Mouse (Mus musculus) midbrain, embryonic 12.5 days (tissue): ENCODE measurements at regions not wholly inside any gene's neighbourhood (a gene's known extent, or its start where the extent isn't known, plus 50 kb on each side); places are given as distances from the start of the nearest gene placed in this dataset.
A peak's percentile ranks its signal among the peaks of the same experiment; 100 is the strongest.

Source experiments
- ATAC-seq: fragments of 200-750 bp; cut with Nextera tagmentation; 2 replicates; pipeline ENCODE4 v1.8.0; 2017; ENCODE audit warnings: low read depth, moderate TSS enrichment, moderate library complexity; ENCODE audit not compliant: low FRiP score
- H3K27ac ChIP-seq: fragments of 300-500 bp; sonication (generic); replicated peaks from 2 replicates; pipeline ENCODE4 v1.5.1; 2016; ENCODE audit warnings: mild to moderate bottlenecking
- H3K27me3 ChIP-seq: fragments of 300-500 bp; sonication (generic); 2 replicates; pipeline ENCODE4 v1.6.1; 2016; ENCODE audit warnings: mild to moderate bottlenecking
- H3K36me3 ChIP-seq: fragments of 300-500 bp; sonication (generic); 2 replicates; pipeline ENCODE4 v1.6.1; 2016
- H3K4me1 ChIP-seq: fragments of 300-500 bp; sonication (generic); 2 replicates; pipeline ENCODE4 v1.6.1; 2016
- H3K4me2 ChIP-seq: fragments of 300-500 bp; sonication (generic); replicated peaks from 2 replicates; pipeline ENCODE4 v1.6.1; 2016; ENCODE audit warnings: mild to moderate bottlenecking, moderate library complexity
- H3K4me3 ChIP-seq: fragments of 300-500 bp; sonication (generic); 2 replicates; pipeline ENCODE4 v1.5.1; 2016; ENCODE audit warnings: mild to moderate bottlenecking
- H3K9ac ChIP-seq: fragments of 300-500 bp; sonication (generic); replicated peaks from 2 replicates; pipeline ENCODE4 v1.6.1; 2016; ENCODE audit warnings: mild to moderate bottlenecking, moderate library complexity
- H3K9me3 ChIP-seq: fragments of 300-500 bp; sonication (generic); 2 replicates; pipeline ENCODE4 v1.6.1; 2016; ENCODE audit warnings: mild to moderate bottlenecking
- WGBS: fragments of 180-500 bp; shearing (Covaris S2); methylation state at CpG from one replicate; pipeline ENCODE4 v1.1.7; 2016; 5-methylcytosine and 5-hydroxymethylcytosine counted together

GRCm38 (mm10) chr14:66478562-66478961, 469.6 kb upstream of the Gulo start:
- WGBS, result 38% methylated on average over 6 of the region's 6 CpGs
- Histone ChIP-seq H3K27ac (peak overlapping the region; percentile 58), H3K36me3 (no peaks in the 10 kb centered on the region), H3K4me2 (no peak overlapping the region), H3K4me1 (peaks cover 8% of the 10 kb centered on the region), H3K4me3 (no peak overlapping the region), H3K9me3 (peaks cover 12% of the 10 kb centered on the region), H3K9ac (no peak overlapping the region), H3K27me3 (no peaks in the 10 kb centered on the region)
- ATAC-seq, result no peak

DNA sequence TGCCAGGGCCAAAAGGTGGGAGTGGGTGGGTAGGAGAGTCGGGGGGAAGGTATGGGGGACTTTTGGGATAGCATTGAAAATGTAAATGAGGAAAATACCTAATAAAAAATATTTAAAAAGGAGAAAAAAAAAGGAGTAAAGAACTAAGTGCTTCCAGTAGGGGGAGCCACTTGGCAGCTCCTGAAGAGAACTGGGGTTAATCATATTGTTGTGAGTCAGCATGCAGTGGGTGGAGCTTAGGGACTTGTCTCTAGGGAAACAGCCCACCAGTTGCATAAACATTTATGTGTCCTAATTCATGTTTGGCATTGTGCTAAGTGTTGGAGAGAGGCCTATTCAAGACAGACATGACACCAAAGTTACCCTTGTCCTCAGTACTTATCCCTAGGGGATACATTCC, 466.0 kb upstream of the Gulo start:
- 68% methylated on average over 1 of the region's 1 CpGs for WGBS
- Histone ChIP-seq H3K27me3 (no peaks in the 10 kb centered on the region), H3K9ac (no peak overlapping the region), H3K4me1 (peaks cover 19% of the 10 kb centered on the region), H3K36me3 (no peaks in the 10 kb centered on the region), H3K4me3 (no peak overlapping the region), H3K9me3 (0 out of 2 replicates have a peak, but pooled peaks cover under 1% of the 10 kb centered on the region), H3K27ac (no peak overlapping the region), H3K4me2 (no peak overlapping the region)
- no peak for ATAC-seq

- H3K36me3 ChIP-seq, result no peaks in the 10 kb centered on the region
- no peak overlapping the region for H3K4me2 ChIP-seq
- peak overlapping the region; percentile 49; the same call in 1 of the 2 replicates for H3K27ac ChIP-seq
- WGBS, result 18% methylated on average over 1 of the region's 1 CpGs
- ATAC-seq, result no peak
- no peaks in the 10 kb centered on the region for H3K27me3 ChIP-seq
- H3K4me3 ChIP-seq, result no peak overlapping the region
- peaks cover 11% of the 10 kb centered on the region; the same call in 1 of the 2 replicates for H3K4me1 ChIP-seq
- H3K9me3 ChIP-seq, result 0 out of 2 replicates have a peak, but pooled peaks cover 5% of the 10 kb centered on the region
- no peak overlapping the region for H3K9ac ChIP-seq
These were observed 464.2 kb upstream of the Gulo start for GRCm38 (mm10) chr14:66473251-66473550.

- 44% methylated on average over 5 of the region's 5 CpGs for WGBS
- no peaks in the 10 kb centered on the region for H3K27me3 ChIP-seq
- no peak overlapping the region for H3K9ac ChIP-seq
- peak; percentile 74 for ATAC-seq
- H3K27ac ChIP-seq, result peak overlapping the region; percentile 49; the same call in 1 of the 2 replicates
- H3K4me3 ChIP-seq, result no peak overlapping the region
- no peaks in the 10 kb centered on the region for H3K36me3 ChIP-seq
- 0 out of 2 replicates have a peak, but pooled peaks cover 5% of the 10 kb centered on the region for H3K9me3 ChIP-seq
- H3K4me2 ChIP-seq, result no peak overlapping the region
- peaks cover 11% of the 10 kb centered on the region; the same call in 1 of the 2 replicates for H3K4me1 ChIP-seq
These were observed 463.7 kb upstream of the Gulo start for GRCm38 (mm10) chr14:66472537-66473250.

DNA sequence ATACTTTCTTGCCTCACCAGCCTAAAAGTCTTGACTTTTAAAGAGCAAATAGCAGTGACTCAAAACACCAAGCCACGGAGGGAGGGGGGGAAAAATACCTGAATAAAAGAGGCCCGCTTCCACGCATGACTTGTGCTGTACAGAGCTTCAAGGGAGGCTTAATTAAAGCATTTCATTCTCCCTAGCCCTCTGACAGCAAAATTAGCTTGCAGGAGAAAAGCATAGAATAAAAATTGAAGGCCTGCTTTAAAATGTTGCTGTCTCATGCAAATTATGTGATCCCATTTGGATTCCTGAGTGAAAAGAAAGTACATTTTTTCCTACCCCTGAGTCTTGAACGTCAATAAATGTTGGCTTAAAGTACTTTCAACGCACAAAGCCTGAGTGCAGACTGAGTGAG, 453.1 kb upstream of the Gulo start:
- 71% methylated on average over 5 of the region's 5 CpGs for WGBS

GRCm38 (mm10) chr14:66460795-66461194, 451.8 kb upstream of the Gulo start:
- Histone ChIP-seq H3K4me1 (peaks cover 12% of the 10 kb centered on the region; the same call in 1 of the 2 replicates), H3K9ac (no peak overlapping the region), H3K27me3 (no peaks in the 10 kb centered on the region), H3K27ac (peak overlapping the region; percentile 31), H3K4me2 (no peak overlapping the region), H3K36me3 (no peaks in the 10 kb centered on the region), H3K9me3 (peaks cover 6% of the 10 kb centered on the region; the same call in 1 of the 2 replicates), H3K4me3 (no peak overlapping the region)
- peak; percentile 60; the same call in 1 of the 2 replicates for ATAC-seq
- 27% methylated on average over 3 of the region's 3 CpGs for WGBS

More for the DNA sequence above, 453.1 kb upstream of the Gulo start:
- H3K4me2 ChIP-seq, result no peak overlapping the region
- no peak overlapping the region for H3K4me3 ChIP-seq
- H3K27me3 ChIP-seq, result no peaks in the 10 kb centered on the region
- ATAC-seq, result no peak
- H3K4me1 ChIP-seq, result peaks cover 12% of the 10 kb centered on the region; the same call in 1 of the 2 replicates
- H3K9ac ChIP-seq, result no peak overlapping the region
- peaks cover 6% of the 10 kb centered on the region; the same call in 1 of the 2 replicates for H3K9me3 ChIP-seq
- no peaks in the 10 kb centered on the region for H3K36me3 ChIP-seq
- no peak overlapping the region for H3K27ac ChIP-seq

DNA sequence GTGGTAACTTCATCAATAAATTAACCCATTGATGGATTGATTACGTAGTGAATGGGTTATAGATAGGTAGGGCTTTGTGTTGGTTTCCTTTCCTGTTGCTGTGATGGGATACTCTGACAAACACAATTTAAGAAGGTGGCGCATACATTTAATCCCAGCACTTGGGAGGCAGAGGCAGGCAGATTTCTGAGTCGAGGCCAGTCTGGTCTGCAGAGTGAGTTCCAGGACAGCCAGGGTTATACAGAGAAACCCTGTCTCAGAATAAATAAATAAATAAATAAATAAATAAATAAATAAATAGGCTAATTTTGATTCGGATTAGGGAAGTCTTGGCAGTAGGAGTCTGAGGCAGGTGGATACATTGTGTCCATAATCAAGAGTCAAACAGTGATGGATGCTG, 449.7 kb upstream of the Gulo start:
- Histone ChIP-seq H3K4me3 (no peak overlapping the region), H3K4me2 (no peak overlapping the region), H3K36me3 (no peaks in the 10 kb centered on the region), H3K4me1 (peaks cover 12% of the 10 kb centered on the region; the same call in 1 of the 2 replicates), H3K9ac (no peak overlapping the region), H3K27me3 (no peaks in the 10 kb centered on the region), H3K9me3 (peaks cover 6% of the 10 kb centered on the region; the same call in 1 of the 2 replicates), H3K27ac (no peak overlapping the region)
- WGBS, result 88% methylated on average over 4 of the region's 4 CpGs
- ATAC-seq, result no peak

DNA sequence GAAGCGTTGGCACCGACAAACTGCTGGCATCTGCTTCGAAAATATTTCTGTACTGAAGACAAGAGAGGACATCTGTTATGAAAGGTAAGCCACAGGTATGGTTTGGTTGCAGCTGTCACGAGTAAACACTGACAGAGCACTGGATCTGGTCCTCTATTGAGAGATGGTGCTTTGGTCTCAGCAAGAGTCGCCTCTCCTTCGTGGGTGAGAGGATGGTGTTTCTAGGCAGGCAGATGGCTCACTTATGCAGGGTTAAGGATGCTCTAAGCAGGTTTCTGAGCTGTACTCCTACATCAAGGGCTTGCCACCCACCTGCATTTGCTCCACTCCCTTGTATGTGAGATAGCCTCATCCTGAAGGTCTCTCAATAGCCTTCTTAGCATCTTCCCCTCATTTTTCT, 448.3 kb upstream of the Gulo start:
- no peak overlapping the region for H3K4me2 ChIP-seq
- no peaks in the 10 kb centered on the region for H3K27me3 ChIP-seq
- no peak overlapping the region for H3K9ac ChIP-seq
- H3K4me3 ChIP-seq, result no peak overlapping the region
- ATAC-seq, result no peak
- H3K4me1 ChIP-seq, result peaks cover 12% of the 10 kb centered on the region; the same call in 1 of the 2 replicates
- H3K9me3 ChIP-seq, result peaks cover 6% of the 10 kb centered on the region; the same call in 1 of the 2 replicates
- 0 out of 2 replicates have a peak, but pooled peaks cover 2% of the 10 kb centered on the region for H3K36me3 ChIP-seq
- WGBS, result 88% methylated on average over 6 of the region's 6 CpGs
- H3K27ac ChIP-seq, result no peak overlapping the region

DNA sequence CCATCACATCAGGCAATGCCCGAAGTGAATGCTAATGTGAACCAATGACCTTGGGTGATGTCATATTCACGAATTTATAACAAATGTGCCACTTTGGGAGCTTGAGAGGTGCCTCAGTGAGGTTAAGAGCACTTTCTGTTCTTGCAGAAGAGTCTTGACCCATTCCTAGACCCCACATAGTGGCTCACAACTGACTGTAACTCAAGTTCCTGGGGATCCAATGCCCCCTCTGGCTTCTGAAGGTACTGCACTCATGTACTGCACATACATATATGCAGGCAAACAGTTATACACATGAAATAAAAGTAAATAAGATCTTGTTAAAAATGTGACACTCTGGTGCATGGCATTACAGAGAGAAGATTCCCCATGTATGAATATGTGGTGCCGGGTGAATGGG, 443.8 kb upstream of the Gulo start:
- WGBS, result 89% methylated on average over 3 of the region's 3 CpGs
- ATAC-seq, result no peak
- H3K27me3 ChIP-seq, result no peaks in the 10 kb centered on the region
- H3K9me3 ChIP-seq, result no peaks in the 10 kb centered on the region
- H3K9ac ChIP-seq, result no peak overlapping the region
- H3K4me1 ChIP-seq, result no peaks in the 10 kb centered on the region
- no peak overlapping the region for H3K4me2 ChIP-seq
- no peak overlapping the region for H3K27ac ChIP-seq
- 0 out of 2 replicates have a peak, but pooled peaks cover 2% of the 10 kb centered on the region for H3K36me3 ChIP-seq
- no peak overlapping the region for H3K4me3 ChIP-seq

DNA sequence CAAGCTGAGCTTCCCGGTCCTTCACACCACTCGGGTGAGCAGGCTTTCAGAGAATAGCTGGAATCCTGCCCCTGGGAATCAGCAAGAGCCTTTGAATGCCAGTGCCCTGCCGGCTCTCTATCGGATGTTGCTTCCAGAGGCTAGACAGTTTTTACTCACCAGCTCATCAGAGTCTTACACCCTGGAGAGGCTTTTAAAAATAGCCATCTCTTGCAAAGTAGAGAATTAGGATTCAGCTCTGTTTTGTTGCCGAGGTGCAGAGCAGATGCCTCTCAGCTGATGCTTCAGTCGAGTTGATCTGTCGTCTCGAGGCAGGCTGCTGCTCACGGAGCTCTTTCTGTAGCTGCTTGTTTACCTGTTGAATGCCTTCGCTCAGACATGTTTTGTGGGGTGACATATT, 441.3 kb upstream of the Gulo start:
- Histone ChIP-seq H3K9ac (no peak overlapping the region), H3K9me3 (no peaks in the 10 kb centered on the region), H3K36me3 (0 out of 2 replicates have a peak, but pooled peaks cover 2% of the 10 kb centered on the region), H3K27me3 (no peaks in the 10 kb centered on the region), H3K4me3 (no peak overlapping the region), H3K4me2 (no peak overlapping the region), H3K4me1 (no peaks in the 10 kb centered on the region), H3K27ac (no peak overlapping the region)
- ATAC-seq, result no peak
- 60% methylated on average over 10 of the region's 10 CpGs for WGBS

GRCm38 (mm10) chr14:66442576-66442975, 433.6 kb upstream of the Gulo start:
- 25% methylated on average over 1 of the region's 1 CpGs for WGBS
- H3K27me3 ChIP-seq, result no peaks in the 10 kb centered on the region
- no peaks in the 10 kb centered on the region for H3K9me3 ChIP-seq
- no peaks in the 10 kb centered on the region for H3K36me3 ChIP-seq
- H3K9ac ChIP-seq, result no peak overlapping the region
- H3K4me1 ChIP-seq, result no peaks in the 10 kb centered on the region
- H3K4me2 ChIP-seq, result no peak overlapping the region
- no peak overlapping the region for H3K27ac ChIP-seq
- H3K4me3 ChIP-seq, result no peak overlapping the region
- ATAC-seq, result no peak

- no peaks in the 10 kb centered on the region for H3K9me3 ChIP-seq
- H3K27me3 ChIP-seq, result no peaks in the 10 kb centered on the region
- no peak overlapping the region for H3K4me3 ChIP-seq
- no peak overlapping the region for H3K9ac ChIP-seq
- no peaks in the 10 kb centered on the region for H3K36me3 ChIP-seq
- H3K4me1 ChIP-seq, result no peaks in the 10 kb centered on the region
- H3K27ac ChIP-seq, result no peak overlapping the region
- 69% methylated on average over 4 of the region's 4 CpGs for WGBS
- no peak overlapping the region for H3K4me2 ChIP-seq
- ATAC-seq, result no peak
These were observed 432.8 kb upstream of the Gulo start for GRCm38 (mm10) chr14:66441825-66442224.
